Mouse (Mus musculus) left cerebral cortex, postnatal 36 days (tissue): Measurements from ENCODE around the gene Sergef. TPM values are rescaled to one million over a fixed set of nuclear protein-coding genes. Genes with fewer than 3 reads are reported as not detected.

ENCODE experiments used
- DNase-seq, 2 experiments: peaks; one replicate each; pipeline ENCODE4 v3.0.0; 2021 to 2022; ENCODE audit warnings: low spot score in 2 of 2, mixed read lengths in 1 of 2
- intact Hi-C: fragments of 180-260 bp; cut with DNase I; formaldehyde crosslinking; loops from one replicate; pipeline ENCODE4 v1.15.1; 2025
- total RNA-seq, 2 experiments: library from RNA; stranded (reverse); gene quantifications; 2 replicates each; pipeline ENCODE4 v1.2.3; 2021

Sergef gene
- total RNA-seq, 2 experiments from 2014 or later, result 56.4 to 67.6 TPM

DNA sequence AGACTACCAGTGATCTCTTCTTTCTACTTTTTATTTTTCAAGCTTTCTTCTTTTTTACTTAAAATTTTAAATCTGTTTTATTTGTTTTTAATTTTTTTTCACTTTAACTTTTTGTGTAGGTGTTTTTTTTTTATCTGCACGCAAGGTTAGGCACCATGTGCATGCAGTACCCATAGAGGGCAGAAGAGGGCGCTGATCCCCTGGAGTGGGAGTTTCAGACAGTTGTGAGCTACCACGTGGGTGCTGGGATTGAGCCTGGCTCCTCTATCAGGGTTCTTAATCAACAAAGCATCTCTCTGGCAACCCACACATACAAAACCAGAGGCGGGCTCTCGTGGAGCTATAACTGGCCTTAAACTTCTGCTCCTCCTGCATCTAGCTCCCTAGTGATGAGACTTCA lies 123.6 kb downstream of the Sergef start:
- intact Hi-C loops, result loop anchor here (2.0 kb wide), 1 partner anchor 53 kb away; no protein-coding TSS in a partner anchor

DNA sequence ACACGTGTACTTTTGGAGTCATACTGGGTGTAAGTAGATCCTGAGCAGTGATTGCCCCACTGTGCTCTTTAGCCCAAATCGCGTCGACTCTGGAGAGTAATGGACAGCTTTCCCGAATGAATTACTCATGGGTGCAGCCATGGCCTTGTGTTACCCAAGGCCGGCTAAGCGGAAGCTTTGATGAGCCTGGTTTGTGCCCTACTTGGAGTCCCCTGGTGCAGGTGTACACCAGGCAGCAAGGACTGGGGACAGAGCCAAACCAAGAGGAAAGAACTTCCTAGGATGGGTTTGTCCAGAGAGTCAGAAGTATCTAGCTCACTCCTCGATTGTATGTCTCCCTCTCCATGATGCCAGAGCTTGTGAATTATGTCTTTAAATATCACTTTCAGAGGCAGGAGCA lies 124.6 kb downstream of the Sergef start:
- DNase-seq, result no peak
- intact Hi-C loops, result no loop called here

More for the DNA sequence above, 123.6 kb downstream of the Sergef start:
- no peak for DNase-seq

DNA sequence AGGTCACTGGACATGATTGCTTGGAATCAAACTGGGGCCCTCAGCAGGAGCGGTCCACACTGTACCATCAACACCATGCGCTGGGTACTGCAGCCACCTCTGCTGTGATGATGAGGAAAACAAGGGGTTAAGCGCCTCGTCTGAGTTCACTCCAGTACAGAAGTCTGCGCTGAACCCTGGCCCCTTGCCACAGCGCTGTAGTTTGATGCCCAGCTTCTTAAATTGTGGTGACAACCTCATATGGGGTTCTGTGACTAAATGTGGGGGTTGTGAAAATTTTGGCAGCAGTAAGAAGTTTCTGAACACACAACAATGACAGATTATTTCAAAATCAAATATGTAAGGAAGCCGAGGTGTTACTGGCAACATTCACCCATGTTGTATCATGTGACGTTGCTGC lies 126.0 kb downstream of the Sergef start:
- intact Hi-C loops, result no loop called here
- no peak for DNase-seq

DNA sequence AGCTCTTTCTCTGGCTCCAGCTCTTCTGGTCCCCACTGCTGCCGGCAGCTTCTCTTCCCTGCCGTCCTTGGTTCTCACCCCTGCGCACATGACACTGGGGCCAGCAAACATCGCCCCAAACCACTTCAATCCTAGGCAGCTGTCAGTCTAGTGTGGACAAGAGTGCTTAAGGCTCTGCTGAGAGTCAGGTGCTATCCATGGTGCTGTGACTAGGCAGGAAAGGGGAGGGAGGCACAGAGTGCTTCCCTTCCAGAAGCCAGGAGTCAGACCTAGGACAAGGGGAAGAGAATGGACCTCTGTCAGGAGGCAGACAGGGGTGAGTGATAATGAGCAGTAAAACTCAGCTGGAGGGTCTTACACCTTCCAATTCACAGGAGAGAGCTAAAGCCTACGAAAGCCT lies 126.8 kb downstream of the Sergef start:
- no peak for DNase-seq
- intact Hi-C loops, result no loop called here

DNA sequence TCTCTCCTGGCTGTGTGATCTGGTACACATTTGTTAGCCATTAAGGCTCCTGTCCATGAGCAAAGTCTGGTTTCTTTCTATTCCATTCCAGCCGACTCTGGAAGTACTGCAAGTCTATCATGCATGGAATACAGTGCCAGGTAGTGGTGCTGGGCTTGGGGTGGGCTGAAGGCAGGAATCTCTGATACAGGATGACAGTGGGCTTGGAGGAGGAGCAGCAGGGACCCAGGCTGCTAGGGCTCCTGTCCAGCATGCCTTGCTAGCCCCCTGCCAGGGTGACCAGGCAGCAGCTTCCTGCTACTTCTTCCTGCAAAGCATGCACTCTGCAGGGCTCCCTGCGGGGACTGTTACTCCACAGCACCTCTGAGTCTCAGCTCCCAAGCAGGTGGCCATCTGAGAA lies 128.8 kb downstream of the Sergef start:
- intact Hi-C loops, result no loop called here
- DNase-seq, result no peak

DNA sequence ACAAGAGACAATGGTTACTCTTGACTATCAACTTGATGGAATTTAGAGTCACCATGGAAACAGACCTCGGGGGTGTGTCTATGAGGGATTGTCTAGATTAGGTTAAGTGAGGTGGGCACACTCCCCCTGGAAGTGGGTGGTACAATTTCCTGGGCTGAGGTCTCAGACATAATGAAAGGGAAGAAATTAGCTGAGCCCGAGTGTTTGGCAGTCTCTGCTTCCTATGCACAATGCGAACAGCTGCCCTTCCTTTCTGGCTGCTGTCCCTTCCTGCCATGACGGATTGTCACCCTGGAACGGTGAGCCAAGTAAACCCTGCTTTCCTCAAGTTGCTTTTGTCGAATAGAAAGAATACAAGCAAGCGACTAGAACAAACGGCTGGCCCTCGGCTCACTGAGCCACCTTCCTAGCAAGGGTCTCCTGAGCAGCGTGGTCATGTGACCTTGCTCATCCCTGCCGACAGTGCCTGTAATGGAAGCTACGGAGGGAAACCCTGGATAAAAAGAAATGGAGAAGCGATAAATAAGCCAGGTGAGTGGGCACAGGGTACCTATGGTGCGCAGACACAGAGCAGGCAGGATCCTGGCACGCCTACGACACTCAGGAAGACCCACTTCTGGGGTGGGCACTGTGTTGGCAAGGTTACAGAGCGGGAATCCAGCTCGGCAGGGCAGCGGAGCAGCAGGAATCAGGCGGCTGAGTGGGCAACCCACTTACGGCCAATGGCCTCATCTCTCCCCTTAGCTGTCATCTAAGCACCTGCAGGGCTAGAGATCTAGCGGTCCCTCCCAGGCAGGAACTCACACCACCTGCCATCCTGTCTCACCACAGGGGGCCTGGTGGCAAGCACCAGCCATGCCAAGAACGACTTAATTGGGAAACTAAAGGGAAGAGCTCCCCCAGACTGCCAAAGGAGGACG lies 130.0 kb downstream of the Sergef start:
- DNase-seq, result peak in 1 of 2 experiments; percentile 15
- intact Hi-C loops, result no loop called here

DNA sequence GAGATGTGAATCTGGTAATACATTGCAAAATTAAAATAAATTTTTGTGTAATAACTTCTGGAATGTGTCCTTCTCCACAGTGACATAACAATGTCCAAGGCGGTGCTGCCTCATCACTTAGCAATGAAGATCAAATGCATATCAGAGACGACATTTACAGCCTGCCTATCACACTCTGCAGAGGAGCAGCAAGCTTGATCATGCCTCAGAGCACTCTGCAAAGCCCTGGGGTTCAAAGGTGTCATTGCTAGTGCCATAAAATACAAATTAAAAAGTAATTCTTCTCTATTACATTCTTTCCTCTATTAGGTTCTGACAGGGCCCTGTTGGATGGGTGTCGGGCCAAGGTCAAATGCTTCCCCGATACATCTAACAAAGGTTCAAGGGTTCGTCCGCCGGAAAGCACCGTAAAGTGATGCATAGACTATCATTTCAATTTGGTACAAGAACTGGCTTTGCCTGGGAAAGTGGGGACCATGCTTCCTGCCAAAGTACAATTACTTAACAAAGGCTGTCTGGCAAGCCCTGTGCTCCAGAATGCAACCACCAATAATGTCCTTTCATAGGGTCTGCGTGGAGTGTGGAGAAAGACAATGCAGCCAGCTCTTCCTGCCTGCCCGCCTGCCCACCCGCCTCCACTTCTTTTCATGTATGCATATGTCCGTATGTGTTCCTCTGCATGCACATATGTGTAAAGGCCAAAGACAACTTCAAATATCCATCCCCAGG lies 130.9 kb downstream of the Sergef start:
- no peak for DNase-seq
- intact Hi-C loops, result no loop called here

DNA sequence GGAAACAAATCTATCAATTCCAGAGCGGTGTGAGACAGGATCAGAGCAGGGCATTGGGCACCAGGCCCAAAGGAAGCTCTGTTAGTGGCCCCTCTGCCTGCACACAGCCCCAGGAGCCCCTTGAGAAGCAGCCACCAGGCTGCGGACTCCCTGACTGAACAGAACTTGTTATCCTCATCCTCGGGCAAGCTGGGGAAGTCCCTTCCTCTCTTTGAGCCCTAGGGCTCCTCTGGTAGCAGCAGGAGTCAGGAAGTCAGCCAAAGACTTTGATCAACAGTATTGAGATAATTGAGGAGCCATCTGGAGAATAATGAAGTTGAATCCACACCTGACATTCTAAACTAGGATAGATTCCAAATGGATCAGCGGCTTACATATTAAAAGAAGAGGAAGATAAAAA lies 135.4 kb downstream of the Sergef start:
- DNase-seq, result no peak
- intact Hi-C loops, result no loop called here

DNA sequence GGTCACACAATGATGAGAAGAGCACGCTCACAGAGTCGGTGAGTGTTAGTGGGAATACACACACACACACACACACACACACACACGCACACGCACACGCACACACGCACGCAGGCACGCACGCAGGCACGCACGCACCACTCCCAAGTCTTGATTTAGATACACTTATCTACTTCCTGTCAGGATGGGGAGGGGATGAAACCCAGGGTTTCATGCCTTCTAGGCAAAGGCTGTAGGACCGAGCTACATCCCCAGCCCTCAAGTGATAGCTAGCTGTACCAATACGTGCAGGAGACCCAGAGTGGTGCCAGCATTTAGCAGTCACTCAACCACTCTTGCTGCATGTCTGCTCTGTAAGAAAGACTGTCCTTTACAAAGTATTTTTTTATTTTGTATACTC lies 137.0 kb downstream of the Sergef start:
- intact Hi-C loops, result no loop called here
- no peak for DNase-seq

DNA sequence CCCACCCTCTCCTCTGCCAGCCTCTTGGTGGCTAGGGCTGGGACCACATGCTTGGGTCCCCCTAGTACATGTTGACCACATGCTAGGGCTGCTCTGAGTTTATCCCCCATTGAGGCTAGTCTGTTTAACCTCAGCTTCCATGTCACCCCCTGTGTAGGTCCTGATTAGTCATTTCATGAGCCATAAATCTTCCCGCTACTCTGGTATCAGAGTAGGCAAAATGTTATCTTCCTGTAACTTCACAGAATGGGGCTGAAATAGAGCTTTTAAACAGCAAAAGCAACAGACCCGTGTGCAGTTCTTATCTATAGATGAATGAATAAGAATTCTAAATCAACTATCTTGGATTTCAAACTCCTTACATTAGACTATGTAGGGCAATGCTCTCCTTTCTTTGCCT lies 138.1 kb downstream of the Sergef start:
- DNase-seq, result no peak
- intact Hi-C loops, result no loop called here

DNA sequence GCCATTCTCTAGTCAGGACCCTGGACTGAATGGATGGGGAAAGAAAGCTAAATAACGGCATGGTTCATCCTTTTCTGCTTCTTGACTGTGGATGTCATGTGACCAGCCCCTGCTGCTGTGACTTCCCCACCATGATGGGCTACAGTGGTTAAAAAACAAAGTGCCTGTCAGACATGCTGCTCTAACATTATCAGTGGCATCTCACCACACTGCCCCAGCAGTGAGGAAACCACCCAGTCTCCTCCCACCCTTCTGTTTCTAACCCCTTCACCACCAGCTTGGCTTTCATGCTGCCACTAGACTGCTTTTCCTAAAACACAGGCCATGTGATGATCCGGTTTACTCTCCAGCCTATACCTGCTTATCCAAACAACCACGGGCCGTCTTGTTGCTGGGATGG lies 140.0 kb downstream of the Sergef start:
- DNase-seq, result no peak
- intact Hi-C loops, result no loop called here

DNA sequence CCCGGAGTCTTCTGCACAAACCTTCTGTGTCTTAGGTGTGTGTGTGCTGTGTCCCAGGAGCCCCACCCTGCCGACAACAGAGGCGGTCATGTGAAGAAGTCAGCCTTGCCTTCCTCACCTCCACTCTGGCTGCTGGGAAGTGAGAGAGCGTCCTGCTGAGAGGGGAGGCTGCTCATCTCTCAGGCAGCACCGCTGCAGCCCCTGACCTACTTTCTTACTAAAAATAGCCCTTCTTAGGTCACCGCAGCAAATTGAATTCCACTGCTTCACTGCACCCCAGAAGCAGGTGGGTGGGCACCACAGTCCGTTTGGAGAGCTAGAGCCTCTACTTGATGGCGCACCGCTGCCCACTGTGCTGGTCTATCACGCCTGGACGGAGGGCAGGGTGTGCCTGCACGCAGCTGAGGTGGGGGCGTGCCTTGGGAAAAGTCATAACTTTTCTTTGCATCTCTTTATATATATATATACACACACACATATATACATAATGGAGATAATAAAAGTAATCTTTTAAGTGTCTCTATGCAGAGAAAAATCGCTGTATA lies 147.4 kb downstream of the Sergef start:
- intact Hi-C loops, result no loop called here

DNA sequence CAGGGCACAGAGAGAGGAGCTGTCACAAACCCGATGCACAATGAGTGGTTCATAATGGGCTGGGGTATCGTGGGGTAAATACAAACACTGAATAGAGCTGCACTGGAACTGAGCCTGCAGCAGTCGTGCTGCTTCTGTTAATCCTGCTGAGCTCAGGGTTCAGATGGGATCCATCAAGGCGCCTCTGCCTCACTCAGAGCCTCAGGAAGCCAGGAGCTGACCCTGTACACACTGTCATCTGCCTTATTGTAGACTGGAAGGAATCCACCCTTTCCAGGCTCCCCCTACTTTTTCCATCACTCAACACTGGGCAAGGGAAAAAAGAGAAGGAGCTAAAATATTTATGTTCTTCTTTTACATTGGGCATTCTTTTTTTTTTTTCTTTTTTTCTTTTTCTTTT lies 152.3 kb downstream of the Sergef start:
- DNase-seq, result no peak
- intact Hi-C loops, result no loop called here

More for the DNA sequence above, 147.4 kb downstream of the Sergef start:
- DNase-seq, result no peak

DNA sequence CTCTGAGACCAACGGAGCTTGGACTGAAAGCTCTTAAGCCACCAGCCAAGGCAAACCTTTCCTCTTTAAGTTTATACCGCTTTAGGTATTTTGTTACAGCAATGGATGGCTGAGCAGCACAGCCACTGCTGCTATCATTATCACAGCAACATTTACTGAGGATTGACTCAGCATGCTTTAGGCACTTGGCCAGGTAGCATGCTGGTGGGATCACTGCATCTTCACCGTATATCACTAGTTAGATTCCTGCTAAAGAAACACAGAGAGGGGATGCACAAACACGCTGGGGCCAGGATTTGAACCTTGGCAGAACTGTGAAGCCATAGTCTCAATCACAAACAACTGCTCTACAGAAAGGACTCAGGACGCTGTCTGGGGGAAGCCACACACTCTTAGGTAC lies 152.8 kb downstream of the Sergef start:
- intact Hi-C loops, result no loop called here
- no peak for DNase-seq

DNA sequence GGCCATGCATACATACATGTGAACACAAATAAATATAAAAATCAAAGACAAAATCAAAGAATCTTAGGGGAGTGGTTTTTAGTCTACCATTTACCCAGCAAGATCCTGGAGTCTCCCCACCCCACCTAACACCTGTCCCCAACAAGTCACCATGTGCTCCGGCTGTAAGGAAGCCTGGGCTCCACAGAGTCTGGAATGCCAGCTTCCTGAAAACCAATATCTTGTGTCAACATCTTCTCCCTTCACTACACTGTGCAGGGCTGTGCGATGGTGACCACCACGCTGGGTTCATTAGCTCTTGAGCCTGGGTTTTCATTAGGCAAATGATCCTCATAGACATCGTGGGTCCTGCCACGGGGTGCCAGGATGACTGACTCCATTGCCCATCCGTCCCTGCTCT lies 155.4 kb downstream of the Sergef start:
- intact Hi-C loops, result no loop called here
- DNase-seq, result no peak

DNA sequence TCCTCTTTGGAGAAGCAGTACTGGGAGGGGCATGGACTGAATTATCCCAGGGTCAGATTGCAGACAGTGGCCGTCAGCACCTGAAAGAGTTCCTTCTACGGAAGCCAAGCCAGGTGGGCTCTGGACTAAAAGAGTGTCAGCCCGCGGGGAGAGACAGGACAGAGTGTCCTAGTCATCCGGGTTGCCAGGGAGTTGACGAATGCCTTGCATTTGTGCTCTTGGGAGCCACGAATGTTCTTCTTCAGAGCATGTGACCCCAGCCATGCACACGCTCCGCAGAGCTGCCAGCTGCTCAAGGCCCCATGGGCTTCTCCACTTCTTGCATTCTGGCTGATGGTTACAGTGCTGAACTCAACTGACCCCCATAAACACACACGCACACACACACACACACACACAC lies 156.6 kb downstream of the Sergef start:
- intact Hi-C loops, result no loop called here
- no peak for DNase-seq

DNA sequence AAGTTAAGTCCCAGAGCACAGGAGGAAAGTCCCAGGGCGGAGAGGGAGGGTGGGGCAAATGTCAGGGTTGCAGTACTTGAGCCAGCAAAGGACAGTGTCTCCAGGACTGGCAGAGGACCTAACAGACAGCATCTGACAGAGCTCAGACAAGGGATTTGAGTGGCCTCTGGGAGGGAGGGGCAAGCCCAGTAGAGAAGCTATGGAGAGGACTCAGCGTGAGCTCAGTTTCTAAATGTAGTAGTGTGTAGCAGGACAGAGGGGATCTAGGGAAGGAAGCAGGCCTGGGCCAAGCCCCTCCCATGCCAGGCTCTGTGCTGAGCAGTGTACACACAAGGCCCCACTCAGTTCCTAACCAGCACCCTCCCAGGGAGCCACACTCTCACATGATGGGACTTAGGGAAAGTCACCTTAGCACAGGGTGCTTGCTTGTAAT lies 157.5 kb downstream of the Sergef start:
- intact Hi-C loops, result no loop called here
- no peak for DNase-seq

DNA sequence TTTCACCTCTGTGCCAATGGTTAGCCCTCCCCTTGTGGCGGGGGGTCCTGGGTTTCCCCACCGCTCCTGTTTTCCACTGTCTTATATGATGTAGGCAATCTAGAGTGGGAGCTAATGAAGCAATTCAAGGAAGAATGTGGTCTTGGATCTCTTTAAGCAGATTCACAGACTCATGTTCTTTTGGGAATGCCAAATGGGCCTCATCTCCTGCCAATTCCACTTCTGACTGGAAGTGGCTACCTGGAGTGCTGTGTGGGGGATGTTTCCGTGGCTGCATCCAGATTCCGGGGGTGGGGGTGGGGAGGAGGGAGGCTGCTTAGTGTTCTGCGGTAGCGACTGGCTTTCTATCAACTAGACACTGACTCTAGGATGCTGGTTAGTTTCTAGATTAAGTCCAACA lies 159.8 kb downstream of the Sergef start:
- intact Hi-C loops, result no loop called here
- DNase-seq, result peak; percentile 26 to 49

DNA sequence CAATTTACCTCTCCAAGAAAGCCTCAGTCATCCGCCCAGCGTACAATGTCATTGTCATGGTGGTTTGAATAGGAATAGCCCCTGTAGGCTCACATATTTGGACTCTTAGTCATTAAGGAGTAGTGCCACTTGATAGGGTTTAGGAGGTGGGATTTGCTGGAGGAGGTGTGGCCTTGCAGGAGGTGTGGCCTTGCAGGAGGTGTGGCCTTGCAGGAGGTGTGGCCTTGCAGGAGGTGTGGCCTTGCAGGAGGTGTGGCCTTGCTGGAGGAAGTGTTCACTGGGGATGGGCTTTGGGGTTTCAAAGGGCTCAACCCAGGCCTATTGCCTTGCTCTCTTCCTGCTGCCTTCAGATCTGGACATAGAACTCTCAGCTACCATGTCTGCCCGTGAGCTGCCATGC lies 162.2 kb downstream of the Sergef start:
- intact Hi-C loops, result no loop called here
- DNase-seq, result no peak

DNA sequence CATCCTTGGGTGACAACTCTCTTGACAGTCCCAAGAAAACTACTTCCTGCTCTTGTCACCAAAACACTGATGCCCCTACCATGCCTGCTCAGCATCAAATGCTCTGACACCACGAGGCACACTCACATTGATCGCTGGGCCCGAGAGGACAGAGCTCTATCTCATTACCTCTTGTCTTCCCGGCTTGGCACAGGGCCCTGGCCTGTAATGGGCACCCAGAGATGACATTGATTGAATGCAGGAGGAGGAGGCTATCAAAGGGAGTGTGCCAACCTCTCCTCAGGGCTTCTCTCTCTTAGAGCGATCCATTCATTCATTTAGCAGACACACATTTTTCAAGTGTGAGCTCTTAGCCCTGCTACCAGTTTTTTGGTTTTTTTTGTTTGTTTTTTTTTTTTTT lies 164.1 kb downstream of the Sergef start:
- intact Hi-C loops, result no loop called here

DNA sequence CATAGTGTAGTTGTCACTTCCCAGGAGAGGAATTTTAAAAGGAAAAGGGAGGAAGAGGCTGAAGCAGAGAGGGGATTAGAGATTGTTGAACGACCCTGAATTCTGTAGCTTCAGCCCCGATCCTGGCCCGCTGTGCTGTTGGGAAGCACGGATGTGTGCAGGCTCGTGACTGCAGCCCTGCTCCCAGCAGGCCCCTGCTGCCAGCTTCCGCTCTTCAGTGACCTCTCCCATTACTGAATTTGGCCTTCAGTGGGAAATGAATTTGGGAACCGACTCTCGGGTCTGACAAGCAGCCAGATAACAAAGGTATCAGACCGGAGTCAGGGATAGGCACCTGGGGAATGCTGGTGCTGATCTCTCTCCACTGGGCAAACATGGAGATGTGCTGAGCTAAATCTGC lies 166.5 kb downstream of the Sergef start:
- intact Hi-C loops, result no loop called here
- no peak for DNase-seq

More for the DNA sequence above, 164.1 kb downstream of the Sergef start:
- no peak for DNase-seq
